Mouse (Mus musculus): ENCODE measurements around the gene Rhag. TPM values are rescaled to one million over a fixed set of nuclear protein-coding genes. Genes with fewer than 3 reads are reported as not detected.

Rhag gene
- total and polyA plus RNA-seq, 3 experiments: 12.7 to 645 (median 118) TPM

DNA sequence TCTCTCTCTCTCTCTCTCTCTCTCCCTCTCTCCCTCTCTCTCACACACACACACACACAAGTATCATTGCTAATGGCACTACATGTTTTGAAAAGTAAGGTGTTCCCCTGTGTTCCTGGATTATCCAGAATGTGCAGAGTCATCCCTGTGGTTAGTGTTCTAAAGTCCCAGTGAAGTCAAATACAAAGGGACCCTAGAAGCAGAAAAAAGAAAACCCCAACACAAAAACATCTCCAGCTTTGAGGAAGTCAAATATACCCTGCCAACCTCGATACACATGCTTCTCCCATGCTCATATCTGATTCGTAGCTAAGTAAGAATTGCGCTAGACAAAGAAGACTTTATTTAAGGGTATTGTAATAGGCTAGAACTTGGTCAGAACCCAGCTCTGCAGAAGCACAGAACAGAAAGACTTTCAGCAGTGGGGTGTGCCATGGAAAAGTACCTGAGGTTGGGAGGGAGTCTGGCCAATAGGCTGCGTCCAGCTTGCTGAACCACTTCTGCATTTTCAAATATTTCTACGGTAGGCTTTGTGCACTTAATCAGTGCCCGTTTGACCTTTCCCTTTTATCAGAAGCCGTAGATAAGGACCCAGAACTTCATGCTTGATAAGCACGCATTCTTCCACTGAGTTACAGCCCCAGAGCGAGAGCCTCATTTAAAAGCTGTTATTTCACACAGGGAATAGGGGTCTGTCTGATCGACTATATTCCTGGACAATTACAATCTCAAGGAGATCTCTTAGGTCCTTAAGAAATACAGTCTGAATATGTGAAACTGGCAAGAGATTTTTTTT, 58.2 kb downstream of the Rhag start:
- peaks cover 3% of the 10 kb centered on the region; the same call in 1 of the 2 replicates for H3K27me3 ChIP-seq (ENCODE audit: insufficient read depth, low read length)
- H3K9me3 ChIP-seq (replicated peaks): no peaks in the 10 kb centered on the region
- TF ChIP-seq GATA1 (IDR thresholded peaks at IDR 0.05; ENCODE audit: borderline replicate concordance, low read length) (no peak), TAL1 (conservative IDR thresholded peaks at IDR 0.05; ENCODE audit: low read depth, low read length) (no peak), POLR2AphosphoS5 (IDR thresholded peaks at IDR 0.05; ENCODE audit: insufficient replicate concordance, low read depth, low read length) (no peak), CTCF (IDR thresholded peaks at IDR 0.05; ENCODE audit: low read depth, low read length) (no peak), GATA2 (IDR thresholded peaks at IDR 0.05; ENCODE audit: borderline replicate concordance, low read depth, low read length) (no peak)
- ATAC-seq (ENCODE audit: extremely low read depth, insufficient number of reproducible peaks, low FRiP score, poor library complexity, severe bottlenecking) (peak; percentile 57), DNase-seq (ENCODE audit: low spot score) (no peak)
- no peaks in the 10 kb centered on the region for H3K36me3 ChIP-seq (replicated peaks)
- peaks cover 11% of the 10 kb centered on the region for H3K4me1 ChIP-seq (ENCODE audit: insufficient read depth, low read depth, low read length)
- no peak overlapping the region for H3K4me3 ChIP-seq (ENCODE audit: low read depth, low read length)

DNA sequence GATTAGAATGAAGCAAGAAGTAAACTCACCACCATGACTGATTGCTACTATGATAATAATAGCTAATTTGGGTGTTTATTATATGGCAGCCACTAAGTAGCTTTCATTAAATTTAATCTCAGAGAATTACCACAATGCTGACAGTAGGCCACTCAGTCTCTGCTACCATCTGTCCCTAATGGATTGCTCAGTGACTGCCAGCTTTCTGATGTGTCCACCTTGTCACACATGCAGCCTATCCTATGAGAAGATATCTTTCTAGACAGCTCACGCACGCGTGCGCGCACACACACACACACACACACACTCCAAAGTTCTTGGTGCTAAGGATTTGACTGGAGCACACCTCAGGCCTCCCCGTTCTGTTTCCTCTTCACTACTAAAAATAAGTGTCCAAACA, 61.7 kb downstream of the Rhag start:
- Histone ChIP-seq H3K27me3 (ENCODE audit: insufficient read depth, low read length) (peaks cover 3% of the 10 kb centered on the region; the same call in 1 of the 2 replicates), H3K4me1 (ENCODE audit: insufficient read depth, low read depth, low read length) (peaks cover 18% of the 10 kb centered on the region), H3K9me3 (replicated peaks) (no peaks in the 10 kb centered on the region), H3K4me3 (ENCODE audit: low read depth, low read length) (no peak overlapping the region), H3K36me3 (replicated peaks) (no peaks in the 10 kb centered on the region)
- ATAC-seq (ENCODE audit: extremely low read depth, insufficient number of reproducible peaks, low FRiP score, poor library complexity, severe bottlenecking): no peak
- no peak for TF ChIP-seq CTCF (IDR thresholded peaks at IDR 0.05; ENCODE audit: low read depth, low read length)
- TF ChIP-seq TAL1 (conservative IDR thresholded peaks at IDR 0.05; ENCODE audit: low read depth, low read length): no peak
- no peak for TF ChIP-seq POLR2AphosphoS5 (IDR thresholded peaks at IDR 0.05; ENCODE audit: insufficient replicate concordance, low read depth, low read length)
- TF ChIP-seq GATA2 (IDR thresholded peaks at IDR 0.05; ENCODE audit: borderline replicate concordance, low read depth, low read length): no peak
- TF ChIP-seq GATA1 (IDR thresholded peaks at IDR 0.05; ENCODE audit: borderline replicate concordance, low read length): no peak
- DNase-seq (ENCODE audit: low spot score): no peak

DNA sequence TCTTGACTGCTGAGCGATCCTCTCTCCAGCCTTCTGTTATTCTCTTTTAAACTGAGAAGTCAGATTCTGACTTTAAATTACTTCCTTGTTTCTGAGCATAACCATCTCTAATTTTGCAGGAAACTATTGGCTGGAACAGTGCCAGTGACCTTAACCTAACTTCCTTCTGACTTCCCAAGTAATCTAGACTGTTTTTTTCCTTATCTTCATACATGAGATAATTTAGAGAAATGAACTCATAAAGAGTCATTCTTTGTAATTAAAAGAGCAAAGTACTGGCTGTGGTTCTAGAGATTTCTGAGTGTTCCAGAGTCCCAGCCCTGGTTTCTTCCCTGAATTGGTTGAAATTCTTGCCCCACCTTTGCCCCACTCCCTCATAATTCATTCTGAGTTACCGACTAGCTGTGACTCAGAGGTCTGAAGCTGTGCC, 62.7 kb downstream of the Rhag start:
- no peak for DNase-seq (ENCODE audit: low spot score)
- peaks cover 1% of the 10 kb centered on the region; the same call in 1 of the 2 replicates for H3K27me3 ChIP-seq (ENCODE audit: insufficient read depth, low read length)
- H3K4me3 ChIP-seq (ENCODE audit: low read depth, low read length): no peak overlapping the region
- H3K36me3 ChIP-seq (replicated peaks): no peaks in the 10 kb centered on the region
- H3K9me3 ChIP-seq (replicated peaks): no peaks in the 10 kb centered on the region
- H3K4me1 ChIP-seq (ENCODE audit: insufficient read depth, low read depth, low read length): peaks cover 16% of the 10 kb centered on the region
- TF ChIP-seq GATA2 (IDR thresholded peaks at IDR 0.05; ENCODE audit: borderline replicate concordance, low read depth, low read length) (no peak), GATA1 (IDR thresholded peaks at IDR 0.05; ENCODE audit: borderline replicate concordance, low read length) (no peak), POLR2AphosphoS5 (IDR thresholded peaks at IDR 0.05; ENCODE audit: insufficient replicate concordance, low read depth, low read length) (no peak), TAL1 (conservative IDR thresholded peaks at IDR 0.05; ENCODE audit: low read depth, low read length) (no peak), CTCF (IDR thresholded peaks at IDR 0.05; ENCODE audit: low read depth, low read length) (no peak)
- no peak for ATAC-seq (ENCODE audit: extremely low read depth, insufficient number of reproducible peaks, low FRiP score, poor library complexity, severe bottlenecking)

GRCm38 (mm10) chr17:40874701-40875100, 63.8 kb downstream of the Rhag start:
- ATAC-seq (ENCODE audit: extremely low read depth, insufficient number of reproducible peaks, low FRiP score, poor library complexity, severe bottlenecking): no peak
- DNase-seq (ENCODE audit: low spot score): no peak
- TF ChIP-seq TAL1 (conservative IDR thresholded peaks at IDR 0.05; ENCODE audit: low read depth, low read length): no peak
- TF ChIP-seq CTCF (IDR thresholded peaks at IDR 0.05; ENCODE audit: low read depth, low read length): no peak
- TF ChIP-seq GATA2 (IDR thresholded peaks at IDR 0.05; ENCODE audit: borderline replicate concordance, low read depth, low read length): no peak
- no peak for TF ChIP-seq GATA1 (IDR thresholded peaks at IDR 0.05; ENCODE audit: borderline replicate concordance, low read length)
- no peak for TF ChIP-seq POLR2AphosphoS5 (IDR thresholded peaks at IDR 0.05; ENCODE audit: insufficient replicate concordance, low read depth, low read length)
- peaks cover 8% of the 10 kb centered on the region for H3K4me1 ChIP-seq (ENCODE audit: insufficient read depth, low read depth, low read length)
- no peaks in the 10 kb centered on the region for H3K9me3 ChIP-seq (replicated peaks)
- no peak overlapping the region for H3K4me3 ChIP-seq (ENCODE audit: low read depth, low read length)
- 0 out of 2 replicates have a peak, but pooled peaks cover under 1% of the 10 kb centered on the region for H3K27me3 ChIP-seq (ENCODE audit: insufficient read depth, low read length)
- H3K36me3 ChIP-seq (replicated peaks): no peaks in the 10 kb centered on the region

- DNase-seq (ENCODE audit: low spot score) (no peak), ATAC-seq (ENCODE audit: extremely low read depth, insufficient number of reproducible peaks, low FRiP score, poor library complexity, severe bottlenecking) (0 out of 2 replicates have a peak, but pooled peaks have one; percentile 43)
- TF ChIP-seq GATA2 (IDR thresholded peaks at IDR 0.05; ENCODE audit: borderline replicate concordance, low read depth, low read length): no peak
- TF ChIP-seq CTCF (IDR thresholded peaks at IDR 0.05; ENCODE audit: low read depth, low read length): no peak
- TF ChIP-seq TAL1 (conservative IDR thresholded peaks at IDR 0.05; ENCODE audit: low read depth, low read length): no peak
- no peak for TF ChIP-seq GATA1 (IDR thresholded peaks at IDR 0.05; ENCODE audit: borderline replicate concordance, low read length)
- TF ChIP-seq POLR2AphosphoS5 (IDR thresholded peaks at IDR 0.05; ENCODE audit: insufficient replicate concordance, low read depth, low read length): no peak
- peaks cover 8% of the 10 kb centered on the region; the same call in 1 of the 2 replicates for H3K27me3 ChIP-seq (ENCODE audit: insufficient read depth, low read length)
- H3K4me3 ChIP-seq (ENCODE audit: low read depth, low read length): no peak overlapping the region
- peaks cover 16% of the 10 kb centered on the region for H3K4me1 ChIP-seq (ENCODE audit: insufficient read depth, low read depth, low read length)
- no peaks in the 10 kb centered on the region for H3K9me3 ChIP-seq (replicated peaks)
- no peaks in the 10 kb centered on the region for H3K36me3 ChIP-seq (replicated peaks)
Measured at GRCm38 (mm10) chr17:40875568-40875967, 64.6 kb downstream of the Rhag start.

DNA sequence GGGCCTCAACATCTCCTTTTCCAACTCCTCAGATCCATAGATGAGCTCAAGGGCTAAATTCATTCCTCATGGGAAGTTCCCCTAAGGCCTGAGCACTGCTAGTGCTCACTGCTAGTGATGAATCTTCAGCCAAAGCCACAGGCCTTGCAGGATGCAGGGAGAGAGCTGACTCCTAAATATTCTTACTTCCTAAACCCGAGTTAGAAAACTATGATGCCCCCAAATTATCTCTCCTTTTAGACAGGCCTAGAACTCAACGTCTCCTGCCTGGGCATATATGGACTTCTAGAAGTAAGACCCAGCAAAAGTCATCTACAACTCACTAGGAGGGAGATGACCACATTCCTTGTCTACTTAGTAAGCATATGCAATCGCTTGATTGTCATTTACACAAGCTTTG, 66.8 kb downstream of the Rhag start:
- DNase-seq (ENCODE audit: low spot score): no peak
- ATAC-seq (ENCODE audit: extremely low read depth, insufficient number of reproducible peaks, low FRiP score, poor library complexity, severe bottlenecking): no peak
- Histone ChIP-seq H3K9me3 (replicated peaks) (no peaks in the 10 kb centered on the region), H3K4me3 (ENCODE audit: low read depth, low read length) (no peak overlapping the region), H3K36me3 (replicated peaks) (no peaks in the 10 kb centered on the region), H3K4me1 (ENCODE audit: insufficient read depth, low read depth, low read length) (peaks cover 34% of the 10 kb centered on the region), H3K27me3 (ENCODE audit: insufficient read depth, low read length) (peaks cover 8% of the 10 kb centered on the region; the same call in 1 of the 2 replicates)
- TF ChIP-seq GATA2 (IDR thresholded peaks at IDR 0.05; ENCODE audit: borderline replicate concordance, low read depth, low read length) (no peak), TAL1 (conservative IDR thresholded peaks at IDR 0.05; ENCODE audit: low read depth, low read length) (no peak), CTCF (IDR thresholded peaks at IDR 0.05; ENCODE audit: low read depth, low read length) (no peak), GATA1 (IDR thresholded peaks at IDR 0.05; ENCODE audit: borderline replicate concordance, low read length) (no peak), POLR2AphosphoS5 (IDR thresholded peaks at IDR 0.05; ENCODE audit: insufficient replicate concordance, low read depth, low read length) (no peak)

Data from G1E (cell line).